Comparison of ENCODE assay signal across 8 mouse cellular contexts in genomic region chr12:76080876-76081556, GRCm38 (mm10).
DNase-seq lines count a peak whose midpoint lies in the region; ATAC-seq and TF ChIP-seq lines count a peak whose summit lies in the region.
"Had no signal": no experiment of that assay in that cellular context is flagged by ENCODE, and none has a peak within 500 bp of the region (broad histone marks: within the 10 kb centered on the region; RNA-seq: fewer than 3 reads in every experiment).

No protein-coding gene starts in this region.

- ATAC-seq in liver, embryonic 11.5 days (replicated peaks; ENCODE audit: low FRiP score) = no peak
- ATAC-seq in liver, postnatal 0 days = no peak
- ATAC-seq in forebrain, embryonic 11.5 days (replicated peaks; ENCODE audit: low FRiP score) = no peak
- no peak for ATAC-seq in limb, embryonic 11.5 days (ENCODE audit: insufficient number of reproducible peaks, low FRiP score, low TSS enrichment, low read depth)

- TF ChIP-seq EP300 in liver, postnatal 0 days (IDR thresholded peaks at IDR 0.05; ENCODE audit: low read depth) = no peak

- no peaks in the 10 kb centered on the region for H3K9me3 ChIP-seq in liver, embryonic 11.5 days (ENCODE audit: control insufficient read depth, low read length)
- H3K9me3 ChIP-seq in liver, postnatal 0 days (ENCODE audit: low read length) = no peaks in the 10 kb centered on the region
- no peaks in the 10 kb centered on the region for H3K9me3 ChIP-seq in forebrain, embryonic 11.5 days (ENCODE audit: control insufficient read depth, low read length)
- H3K9me3 ChIP-seq in limb, embryonic 11.5 days (ENCODE audit: control insufficient read depth, low read length) = no peaks in the 10 kb centered on the region

- 38% methylated on average over 14 of the region's 14 CpGs for WGBS in liver, embryonic 11.5 days
- 48% methylated on average over 14 of the region's 14 CpGs for WGBS in liver, postnatal 0 days (ENCODE audit: insufficient replicate concordance)
- WGBS in forebrain, embryonic 11.5 days = 46% methylated on average over 14 of the region's 14 CpGs
- WGBS in limb, embryonic 11.5 days = 28% methylated on average over 14 of the region's 14 CpGs
- WGBS in small intestine, adult 2 months = 20% methylated on average over 14 of the region's 14 CpGs

- no peak overlapping the region for H3K27ac ChIP-seq in liver, embryonic 11.5 days (ENCODE audit: low read depth, low read length)
- no peak overlapping the region for H3K27ac ChIP-seq in liver, postnatal 0 days (ENCODE audit: low read depth)
- H3K27ac ChIP-seq in forebrain, embryonic 11.5 days (ENCODE audit: low read depth, low read length) = no peak overlapping the region
- no peak overlapping the region for H3K27ac ChIP-seq in limb, embryonic 11.5 days (replicated peaks; ENCODE audit: low read depth, low read length)
- H3K27ac ChIP-seq in small intestine, adult 2 months (ENCODE audit: insufficient read depth, low read depth, low read length) = peak overlapping the region; percentile 100

- peak overlapping the region; percentile 50 for H3K4me2 ChIP-seq in liver, embryonic 11.5 days
- no peak overlapping the region for H3K4me2 ChIP-seq in liver, postnatal 0 days (ENCODE audit: low read depth, low read length)
- peak overlapping the region; percentile 38 for H3K4me2 ChIP-seq in forebrain, embryonic 11.5 days (ENCODE audit: low read depth, low read length, severe bottlenecking)
- H3K4me2 ChIP-seq in limb, embryonic 11.5 days (ENCODE audit: low read depth, severe bottlenecking) = peak overlapping the region; percentile 39

- TF ChIP-seq CTCF in liver, postnatal 0 days (IDR thresholded peaks at IDR 0.05; ENCODE audit: low read depth) = no peak
- no peak for TF ChIP-seq CTCF in small intestine, adult 2 months (IDR thresholded peaks at IDR 0.05; ENCODE audit: extremely low read depth, insufficient read length, insufficient replicate concordance, low read depth, low read length)

- no peak for DNase-seq in liver, embryonic 11.5 days (ENCODE audit: low spot score)
- no peak for DNase-seq in liver, postnatal 0 days
- no peak for DNase-seq in forebrain, embryonic 11.5 days (ENCODE audit: low spot score)
- DNase-seq in limb, embryonic 11.5 days (ENCODE audit: low spot score) = no peak
- DNase-seq in spleen, postnatal 36 days (ENCODE audit: low spot score in 2 of 2) = no peak
- DNase-seq in thymus, postnatal 10 days (ENCODE audit: low spot score in 2 of 2) = no peak

- no peaks in the 10 kb centered on the region for H3K36me3 ChIP-seq in liver, embryonic 11.5 days (ENCODE audit: control insufficient read depth, insufficient read depth, low read length)
- H3K36me3 ChIP-seq in liver, postnatal 0 days (replicated peaks; ENCODE audit: insufficient read depth, low read length) = 0 out of 2 replicates have a peak, but pooled peaks cover 5% of the 10 kb centered on the region
- H3K36me3 ChIP-seq in forebrain, embryonic 11.5 days (ENCODE audit: control insufficient read depth, insufficient read depth, low read length) = peaks cover 6% of the 10 kb centered on the region
- H3K36me3 ChIP-seq in limb, embryonic 11.5 days (ENCODE audit: control insufficient read depth, insufficient read depth, low read length) = peaks cover 3% of the 10 kb centered on the region; the same call in 1 of the 2 replicates
- H3K36me3 ChIP-seq in small intestine, adult 2 months (ENCODE audit: control insufficient read depth, insufficient read depth, low read length) = 0 out of 2 replicates have a peak, but pooled peaks cover 2% of the 10 kb centered on the region

- no peak overlapping the region for H3K9ac ChIP-seq in liver, embryonic 11.5 days (ENCODE audit: low read depth, low read length)
- no peak overlapping the region for H3K9ac ChIP-seq in liver, postnatal 0 days (replicated peaks)
- peak overlapping the region; percentile 47 for H3K9ac ChIP-seq in forebrain, embryonic 11.5 days (ENCODE audit: low read length)
- no peak overlapping the region for H3K9ac ChIP-seq in limb, embryonic 11.5 days (ENCODE audit: low read length)

- peaks cover 10% of the 10 kb centered on the region for H3K27me3 ChIP-seq in liver, embryonic 11.5 days (replicated peaks; ENCODE audit: control insufficient read depth, insufficient read depth, low read length)
- H3K27me3 ChIP-seq in liver, postnatal 0 days (ENCODE audit: insufficient read depth, low read length) = no peaks in the 10 kb centered on the region
- H3K27me3 ChIP-seq in forebrain, embryonic 11.5 days (ENCODE audit: control insufficient read depth, insufficient read depth, low read length) = no peaks in the 10 kb centered on the region
- no peaks in the 10 kb centered on the region for H3K27me3 ChIP-seq in limb, embryonic 11.5 days (ENCODE audit: control insufficient read depth, insufficient read depth, low read length)
- no peaks in the 10 kb centered on the region for H3K27me3 ChIP-seq in small intestine, adult 2 months (ENCODE audit: control insufficient read depth, insufficient read depth, low read length)

- 0 out of 2 replicates have a peak, but pooled peaks have one; percentile 14 for TF ChIP-seq POLR2A in small intestine, adult 2 months (IDR thresholded peaks at IDR 0.05; ENCODE audit: low read depth, low read length)

- H3K4me1 ChIP-seq in liver, embryonic 11.5 days (replicated peaks; ENCODE audit: control insufficient read depth, insufficient read depth, low read length) = no peaks in the 10 kb centered on the region
- 0 out of 2 replicates have a peak, but pooled peaks cover 2% of the 10 kb centered on the region for H3K4me1 ChIP-seq in liver, postnatal 0 days (ENCODE audit: insufficient read depth)
- 0 out of 2 replicates have a peak, but pooled peaks cover 3% of the 10 kb centered on the region for H3K4me1 ChIP-seq in forebrain, embryonic 11.5 days (replicated peaks; ENCODE audit: control insufficient read depth, insufficient read depth, low read length)
- peaks cover 22% of the 10 kb centered on the region for H3K4me1 ChIP-seq in limb, embryonic 11.5 days (ENCODE audit: control insufficient read depth, insufficient read depth, low read length)
- H3K4me1 ChIP-seq in small intestine, adult 2 months (ENCODE audit: control insufficient read depth, insufficient read depth, insufficient read length, low read length) = peaks cover 25% of the 10 kb centered on the region; the same call in 1 of the 2 replicates

- no peak overlapping the region for H3K4me3 ChIP-seq in liver, embryonic 11.5 days (ENCODE audit: low read depth, low read length)
- no peak overlapping the region for H3K4me3 ChIP-seq in liver, postnatal 0 days (ENCODE audit: low read depth, low read length)
- H3K4me3 ChIP-seq in forebrain, embryonic 11.5 days (ENCODE audit: low read depth, low read length) = no peak overlapping the region
- no peak overlapping the region for H3K4me3 ChIP-seq in limb, embryonic 11.5 days (ENCODE audit: low read depth, low read length)
- H3K4me3 ChIP-seq in small intestine, adult 2 months (ENCODE audit: low read depth, low read length) = no peak overlapping the region
- H3K4me3 ChIP-seq: myocyte had no signal
